Mouse (Mus musculus): Measurements from ENCODE around the gene Ambn. TPM values are rescaled to one million over a fixed set of nuclear protein-coding genes. Genes with fewer than 3 reads are reported as not detected.
"Not testable (repeated sequence)": the region's sequence is repeated elsewhere in the genome, so short reads cannot be mapped to it uniquely, and the experiment has no call there.

Gene Ambn
- not detected for total RNA-seq (2022)

DNA sequence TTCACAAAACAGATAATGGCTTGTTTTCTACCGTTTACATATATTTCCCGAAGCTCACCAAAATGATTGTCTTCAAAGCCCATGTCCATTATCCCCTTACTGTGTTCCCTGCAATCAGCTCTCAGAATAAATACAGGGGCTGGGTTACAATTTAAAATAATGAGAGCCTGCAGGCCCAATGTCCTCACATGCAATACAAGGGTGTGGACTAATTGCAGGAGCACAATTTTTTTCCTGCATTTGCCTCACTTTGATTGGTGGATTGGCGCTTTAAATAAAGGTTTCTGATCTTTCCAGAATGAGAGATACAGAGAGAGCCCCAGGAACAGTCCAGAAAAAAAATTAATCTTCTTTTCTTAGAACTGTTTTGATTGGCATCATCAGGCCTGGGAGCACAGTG lies at the start of gene Ambn:
Ambn (plus strand) TSS at position 301 of the 400 bp plus-strand sequence.
- no peak for DNase-seq (ENCODE audit: low spot score)

DNA sequence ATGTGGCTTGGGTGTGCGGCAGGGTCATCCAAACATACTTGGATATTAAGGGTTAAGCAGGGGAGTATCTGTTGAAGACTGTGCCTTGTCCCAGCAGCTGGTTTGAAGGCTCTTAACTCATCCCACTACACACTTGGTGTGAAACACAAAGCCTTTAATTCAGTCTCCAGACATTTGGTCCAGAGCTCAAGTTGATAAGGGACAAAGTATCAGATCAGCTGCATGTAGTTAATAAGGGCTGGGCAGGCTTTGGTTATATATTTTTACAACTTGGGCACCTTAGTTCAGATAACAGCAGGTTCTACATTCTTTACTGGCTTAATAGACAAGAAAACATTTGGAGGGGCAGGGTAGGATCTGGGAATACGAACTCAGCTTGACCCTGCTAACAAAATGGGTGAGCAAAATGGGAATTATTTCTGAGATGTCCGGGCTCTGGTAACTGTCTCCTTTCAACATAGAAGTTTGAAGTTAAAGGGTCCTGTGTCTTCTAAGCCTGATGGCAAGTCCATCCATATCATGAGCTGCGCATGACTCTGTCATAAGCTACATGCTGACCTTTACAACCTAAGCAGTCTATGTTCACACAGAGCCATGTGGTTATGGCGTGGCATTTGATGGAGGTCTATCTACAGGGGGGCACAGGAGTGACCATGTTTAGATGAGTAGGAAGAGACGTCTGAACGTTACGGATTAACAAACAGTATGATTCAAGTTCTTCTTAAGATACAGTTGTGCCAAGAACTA lies 35.3 kb upstream of the Ambn start:
- DNase-seq (ENCODE audit: low spot score): no peak

DNA sequence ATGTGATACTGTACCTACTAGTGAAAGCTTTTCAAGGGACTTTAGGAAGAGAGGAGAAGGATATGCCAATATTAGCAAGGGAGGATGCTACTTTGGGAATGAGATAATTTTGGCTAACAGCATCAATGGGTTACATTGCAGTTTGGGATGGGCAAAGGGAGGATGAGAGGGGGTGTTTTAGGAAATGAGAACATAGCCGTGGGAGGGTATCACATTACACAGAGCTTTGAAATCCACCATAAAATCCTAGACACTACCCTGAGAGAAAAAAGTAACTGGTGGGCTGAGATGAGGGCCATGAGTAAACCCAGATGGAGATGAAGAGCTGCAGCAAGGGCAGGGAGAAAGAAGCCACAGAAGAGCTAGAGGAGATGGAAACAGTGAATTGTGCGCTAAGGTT lies 30.9 kb upstream of the Ambn start:
- not testable (repeated sequence) for DNase-seq (ENCODE audit: low spot score)

DNA sequence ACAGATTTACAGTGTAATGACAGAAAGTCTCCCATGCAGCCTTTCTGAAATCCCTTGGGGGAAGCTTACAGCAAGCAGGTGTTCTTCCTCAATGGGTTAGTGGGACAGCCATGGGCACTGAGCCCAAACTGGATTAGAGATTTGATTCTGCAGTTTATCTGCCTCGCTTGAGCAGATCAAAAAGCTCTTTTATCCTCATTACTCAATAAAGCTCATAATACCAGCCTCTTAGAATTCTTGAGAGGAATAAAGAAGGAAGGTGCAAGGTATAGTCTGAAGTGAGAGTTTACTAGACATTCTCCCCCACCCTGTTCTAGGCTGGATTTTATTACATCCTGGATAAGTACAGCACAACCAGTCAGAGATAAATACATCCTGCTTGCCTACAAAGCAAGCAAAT lies 29.0 kb upstream of the Ambn start:
- DNase-seq (ENCODE audit: low spot score): no peak

DNA sequence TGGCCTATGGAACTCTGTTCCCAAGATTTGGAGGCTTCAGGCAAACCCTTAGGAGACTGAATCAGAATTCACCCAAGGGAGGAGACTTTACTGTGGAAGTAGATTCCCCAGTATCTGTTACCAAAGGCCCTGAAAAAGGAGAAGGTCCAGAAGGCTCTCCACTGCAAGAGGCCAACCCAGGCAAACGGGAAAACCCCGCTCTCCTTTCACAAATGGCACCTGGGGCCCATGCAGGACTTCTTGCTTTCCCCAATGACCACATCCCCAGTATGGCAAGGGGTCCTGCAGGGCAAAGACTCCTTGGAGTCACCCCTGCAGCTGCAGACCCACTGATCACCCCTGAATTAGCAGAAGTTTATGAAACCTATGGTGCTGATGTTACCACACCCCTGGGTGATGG lies 11.7 kb downstream of the Ambn start:
- DNase-seq (ENCODE audit: low spot score): no peak

DNA sequence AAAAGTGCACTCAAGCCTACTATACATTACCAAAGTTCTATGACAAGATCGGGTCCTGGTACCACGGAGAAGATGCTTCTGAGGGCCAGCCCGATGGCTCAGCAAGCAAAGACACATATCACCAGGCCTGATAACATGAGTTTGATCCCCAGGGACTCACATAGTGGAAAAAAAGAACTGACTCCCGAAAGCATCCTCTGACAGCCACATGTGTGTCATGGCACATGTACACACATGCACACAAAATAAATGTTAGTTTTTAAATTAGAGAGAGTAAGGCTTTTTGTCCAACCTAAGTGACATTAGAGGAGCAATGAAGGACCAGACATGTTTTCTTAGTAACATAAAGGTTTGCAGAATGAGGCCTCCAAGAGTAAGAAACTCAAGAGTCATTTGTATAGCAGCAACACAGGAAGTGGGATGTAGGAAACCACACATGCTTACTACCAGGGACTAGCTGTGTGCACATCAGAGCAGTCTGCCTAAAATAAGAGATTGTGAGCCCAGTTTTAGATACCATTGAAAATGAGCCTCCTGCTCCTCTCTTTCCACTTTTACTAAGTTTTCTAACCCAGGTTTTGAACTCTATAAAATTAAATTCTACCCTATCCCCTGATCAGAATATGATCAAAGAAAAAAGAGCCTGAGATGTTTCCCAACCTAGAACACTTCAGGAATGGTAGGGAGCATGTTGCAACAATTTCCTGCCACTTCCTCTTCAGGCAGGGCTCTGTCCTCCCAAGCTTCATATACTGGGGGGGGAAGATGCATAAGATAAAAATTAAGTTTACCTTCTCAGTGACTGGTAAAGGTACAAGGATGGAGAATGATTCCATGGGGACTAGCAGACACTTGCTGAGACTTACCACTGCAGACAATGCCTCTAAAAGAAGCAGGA lies 13.3 kb downstream of the Ambn start:
- DNase-seq (ENCODE audit: low spot score): no peak

DNA sequence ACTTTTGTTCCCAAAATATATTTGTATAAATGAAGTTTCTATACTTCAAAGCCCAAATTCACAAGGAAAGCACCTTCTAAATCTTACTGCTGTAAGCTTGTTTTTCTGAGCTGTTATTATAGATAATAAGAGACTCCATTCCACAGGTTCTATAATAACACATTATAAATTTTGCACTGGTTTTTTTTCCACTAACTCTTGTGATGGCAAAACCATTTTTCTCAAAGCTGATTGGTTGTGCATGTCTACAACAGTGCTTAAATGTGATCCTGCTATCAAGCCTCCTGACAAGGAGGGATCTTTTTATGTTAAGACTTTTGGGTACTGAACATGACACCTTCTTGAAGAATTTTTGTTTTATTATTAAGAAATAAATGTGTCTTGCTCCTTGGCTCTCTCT lies 31.9 kb downstream of the Ambn start, which contains the start of gene Enam:
Enam (plus strand) TSS at position 301 of the 400 bp plus-strand sequence.
- DNase-seq (ENCODE audit: low spot score): no peak

DNA sequence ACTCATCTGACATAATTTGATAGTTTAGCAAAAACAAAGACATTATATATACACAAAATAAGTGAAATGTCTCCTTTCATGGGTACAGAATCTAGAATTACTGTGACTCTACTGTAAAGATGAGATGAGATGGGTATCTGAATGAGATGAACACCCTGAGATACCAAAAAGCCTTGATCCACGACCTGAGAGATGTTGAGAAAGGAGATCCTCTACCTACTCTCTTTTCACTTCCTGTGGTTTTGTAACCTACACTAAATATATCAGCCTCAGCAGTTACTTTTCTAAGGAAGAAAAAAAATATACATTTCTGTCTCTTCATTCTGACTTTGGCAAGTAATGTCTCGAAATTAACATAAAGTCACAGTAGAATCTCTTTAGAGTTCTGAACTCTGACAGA lies 33.2 kb downstream of the Ambn start:
- DNase-seq (ENCODE audit: low spot score): no peak

DNA sequence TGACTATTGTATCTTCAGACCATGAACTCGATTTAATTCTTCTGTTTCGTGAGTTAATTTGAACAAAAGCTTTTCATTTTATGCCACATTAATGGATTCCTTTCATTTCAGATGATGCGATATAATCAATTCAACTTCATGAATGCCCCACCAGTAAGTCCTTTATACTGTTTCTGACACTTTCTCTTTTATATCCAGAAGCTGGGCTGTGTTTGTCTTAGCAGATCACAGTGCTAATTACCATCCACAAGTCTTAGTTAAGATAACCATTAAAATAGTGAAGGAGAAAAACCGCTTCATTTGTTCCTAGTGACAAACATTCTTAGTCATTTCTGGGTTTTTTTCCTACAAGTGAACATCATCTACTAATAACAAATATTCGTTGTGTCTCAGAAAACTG lies 35.3 kb downstream of the Ambn start:
- no peak for DNase-seq (ENCODE audit: low spot score)

DNA sequence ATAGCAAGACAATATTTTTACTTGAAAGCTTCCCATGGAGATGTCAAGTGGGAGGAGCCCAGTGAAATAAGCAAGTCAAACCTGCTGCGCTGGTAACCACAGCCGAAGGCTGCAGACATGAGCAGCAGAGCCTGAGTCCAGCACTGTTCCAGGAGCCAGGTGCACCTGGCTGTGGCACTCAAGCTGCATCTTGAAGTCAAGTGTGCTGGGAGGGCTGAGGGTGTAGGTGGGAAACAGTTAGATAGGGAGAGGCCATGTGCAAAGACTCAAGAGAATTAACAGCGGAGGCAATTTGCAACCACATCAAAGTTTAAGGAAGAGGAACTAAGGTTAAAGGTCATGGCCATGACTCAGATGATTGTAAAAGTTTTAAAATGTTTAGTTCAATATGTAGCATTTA lies 44.0 kb downstream of the Ambn start:
- DNase-seq (ENCODE audit: low spot score): no peak

DNA sequence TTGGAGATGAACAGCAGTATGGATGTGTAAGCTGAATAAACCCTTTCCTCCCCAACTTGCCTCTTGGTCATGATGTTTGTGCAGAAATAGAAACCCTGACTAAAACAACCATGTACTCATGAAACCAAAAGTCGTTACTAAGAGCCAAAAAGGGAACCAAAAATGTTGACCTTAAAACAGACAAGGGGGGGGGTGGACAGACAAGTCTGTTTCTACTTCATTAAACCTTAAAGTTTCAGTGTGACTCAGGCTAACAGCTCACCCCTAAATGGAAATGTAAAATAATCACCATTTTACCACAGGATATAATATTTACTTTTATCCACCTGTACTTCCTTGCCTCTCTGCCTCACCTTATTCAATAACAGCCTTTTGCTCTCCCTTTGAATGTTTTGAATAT lies 52.8 kb downstream of the Ambn start:
- DNase-seq (ENCODE audit: low spot score): no peak

DNA sequence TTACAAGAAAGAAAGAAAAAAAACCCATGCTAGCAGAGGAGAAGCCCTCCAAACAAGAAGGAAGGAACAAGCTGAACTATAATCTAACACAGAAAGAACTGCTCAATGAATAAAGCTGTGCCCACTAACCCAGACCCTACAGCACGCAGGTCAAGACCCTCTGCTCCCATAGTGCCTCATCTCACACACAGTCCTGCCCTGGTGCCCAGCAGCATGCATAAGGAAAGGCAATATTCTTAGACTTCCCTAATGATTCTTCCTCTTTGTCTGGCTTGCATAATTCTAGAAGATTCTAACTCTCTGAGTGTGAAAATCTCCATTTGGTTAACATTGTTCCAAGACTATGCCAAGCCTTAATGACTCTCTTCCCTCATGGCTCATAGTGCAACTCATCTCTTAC lies 53.2 kb downstream of the Ambn start:
- no peak for DNase-seq (ENCODE audit: low spot score)

Other genes with a start within 250 kb of the Ambn start
- gene Gm7714, start 187.1 kb upstream of the Ambn start, total RNA-seq (2022): not detected
- not detected for gene Prol1, start 138.7 kb upstream of the Ambn start, total RNA-seq (2022)
- gene Amtn, start 79.9 kb upstream of the Ambn start, total RNA-seq (2022): under 1 TPM in 1 of 4 experiments, not detected in 3; 0.50 TPM
- not detected for gene Enam, start 32.0 kb downstream of the Ambn start, total RNA-seq (2022)
- gene Jchain, start 71.9 kb downstream of the Ambn start, total RNA-seq (2022): under 1 TPM in 3 of 4 experiments, not detected in 1; 0.22 to 0.63 (median 0.37) TPM
- gene Utp3, start 98.5 kb downstream of the Ambn start, total RNA-seq (2022): 10 to 100 TPM; 17.8 to 25.6 (median 21.5) TPM
- gene Rufy3, start 109.0 kb downstream of the Ambn start, total RNA-seq (2022): 10 to 100 TPM; 12.8 to 16.1 (median 14.4) TPM
- 100 to 1,000 TPM; 199 to 220 (median 209) TPM for gene Grsf1, start 220.2 kb downstream of the Ambn start, total RNA-seq (2022)

Measured in heart, adult 8-10 months (tissue).